17 mouse cellular contexts compared by ENCODE assay signal in genomic region chr6:47888812-47889383, GRCm38 (mm10). TPM values are rescaled to one million over a fixed set of nuclear protein-coding genes. Genes with fewer than 3 reads are reported as not detected.
"Had no signal": no experiment of that assay in that cellular context is flagged by ENCODE, and none has a peak within 500 bp of the region (broad histone marks: within the 10 kb centered on the region; RNA-seq: fewer than 3 reads in every experiment).

No protein-coding gene starts in this region.

- DNase-seq: kidney, adult 18-20 months; kidney, postnatal 25 days; layer of hippocampus, postnatal 36 days; liver; lung, adult 2 months; lung, postnatal 10 days; right cerebral cortex, postnatal 4 days; thymus, adult 2 months; thymus, postnatal 25 days had no signal

- H3K27me3 ChIP-seq: intestine, embryonic 15.5 days; limb, embryonic 12.5 days; liver, embryonic 15.5 days; midbrain, embryonic 13.5 days; neural tube, embryonic 12.5 days had no signal

- ATAC-seq: intestine, embryonic 15.5 days; midbrain, embryonic 13.5 days had no signal

- H3K4me1 ChIP-seq: intestine, embryonic 15.5 days; limb, embryonic 12.5 days; liver, embryonic 15.5 days; midbrain, embryonic 13.5 days; neural tube, embryonic 12.5 days had no signal

- H3K4me3 ChIP-seq: intestine, embryonic 15.5 days; limb, embryonic 12.5 days; liver, embryonic 15.5 days; midbrain, embryonic 13.5 days; myocyte; neural tube, embryonic 12.5 days had no signal

- H3K27ac ChIP-seq: intestine, embryonic 15.5 days; limb, embryonic 12.5 days; liver, embryonic 15.5 days; macrophage; midbrain, embryonic 13.5 days; neural tube, embryonic 12.5 days had no signal

RNA-seq across cellular contexts. Expression of gene Zfp786, which starts 58.2 kb away (rescaled TPM):
- total RNA-seq: neutrophil, adult 5-6 weeks had no signal
